Mouse (Mus musculus): ENCODE data around the gene Ulk1.
"Not testable (repeated sequence)": the region's sequence is repeated elsewhere in the genome, so short reads cannot be mapped to it uniquely, and the experiment has no call there.

Gene Ulk1

DNA sequence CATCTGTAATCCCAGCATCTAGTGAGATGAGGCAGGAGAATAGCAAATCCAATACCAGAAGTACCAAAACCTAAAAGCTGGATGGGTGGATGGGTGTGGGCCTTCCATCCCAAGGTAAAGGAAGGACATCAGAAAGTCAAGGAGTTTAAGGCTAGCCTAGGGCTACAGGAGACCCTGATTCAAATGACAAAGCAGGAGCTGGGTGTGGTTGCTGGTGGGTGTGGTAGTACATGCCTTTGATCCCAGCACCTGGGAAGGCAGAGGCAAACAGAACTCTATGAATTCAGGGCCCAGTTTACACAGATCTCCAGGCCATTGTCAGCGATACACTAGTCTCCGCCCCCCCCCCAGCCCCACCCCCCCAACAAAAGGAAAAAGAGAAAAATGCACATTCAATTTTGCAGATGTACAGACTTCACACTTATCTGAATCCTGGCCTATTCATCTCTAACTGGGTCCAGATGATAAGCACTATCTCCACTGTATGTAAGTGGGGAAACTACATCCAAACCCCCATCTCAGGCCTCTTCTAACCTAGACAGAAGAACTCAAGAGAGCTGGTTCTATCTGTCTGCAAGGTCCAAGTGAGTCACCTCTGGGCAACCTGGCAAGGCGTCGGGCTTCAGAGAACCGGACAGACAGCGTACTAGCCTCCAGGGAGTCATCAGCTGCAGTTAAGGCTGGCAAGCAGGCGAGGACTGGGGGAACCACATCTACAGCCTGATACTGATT lies 5.7 kb downstream of the Ulk1 start:
- no peak for DNase-seq

DNA sequence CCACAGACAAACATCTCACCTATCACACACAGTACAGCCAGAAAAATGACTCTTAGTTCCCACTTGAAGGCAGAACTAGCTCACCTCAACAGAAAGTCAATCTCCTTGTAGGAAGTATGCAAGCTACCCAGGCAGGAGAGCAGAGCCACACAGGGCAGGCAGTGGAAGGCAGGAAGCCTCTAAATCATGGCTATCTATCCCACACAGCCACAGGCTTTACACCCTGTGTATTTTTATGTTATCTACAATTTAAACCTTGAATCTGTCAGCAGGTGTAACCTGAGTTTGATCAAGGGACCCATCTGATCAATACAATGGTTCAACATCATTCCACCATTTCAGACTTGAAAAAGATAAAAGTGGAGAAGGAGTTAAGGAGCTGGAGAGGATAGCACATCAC lies 7.1 kb downstream of the Ulk1 start:
- no peak for DNase-seq

DNA sequence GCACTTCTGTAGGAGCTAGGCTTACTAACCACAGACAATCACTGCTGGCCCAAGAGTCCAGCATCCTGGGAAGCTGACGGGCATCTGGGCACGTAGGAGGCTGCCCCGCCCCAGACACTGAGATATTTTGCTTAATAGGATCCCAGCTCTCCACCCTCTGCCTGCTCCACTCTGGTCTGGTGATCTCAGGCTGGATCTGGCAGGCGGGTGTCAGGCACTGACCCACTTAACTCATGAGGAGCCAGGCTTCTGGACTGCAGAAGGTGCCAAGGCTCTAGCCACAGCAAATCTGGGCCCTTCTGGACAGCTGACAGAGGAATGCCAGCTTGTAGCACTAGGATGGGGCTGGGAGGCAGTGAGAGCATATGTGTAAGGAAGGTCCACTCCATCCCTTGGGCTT lies 7.7 kb downstream of the Ulk1 start:
- no peak for DNase-seq

DNA sequence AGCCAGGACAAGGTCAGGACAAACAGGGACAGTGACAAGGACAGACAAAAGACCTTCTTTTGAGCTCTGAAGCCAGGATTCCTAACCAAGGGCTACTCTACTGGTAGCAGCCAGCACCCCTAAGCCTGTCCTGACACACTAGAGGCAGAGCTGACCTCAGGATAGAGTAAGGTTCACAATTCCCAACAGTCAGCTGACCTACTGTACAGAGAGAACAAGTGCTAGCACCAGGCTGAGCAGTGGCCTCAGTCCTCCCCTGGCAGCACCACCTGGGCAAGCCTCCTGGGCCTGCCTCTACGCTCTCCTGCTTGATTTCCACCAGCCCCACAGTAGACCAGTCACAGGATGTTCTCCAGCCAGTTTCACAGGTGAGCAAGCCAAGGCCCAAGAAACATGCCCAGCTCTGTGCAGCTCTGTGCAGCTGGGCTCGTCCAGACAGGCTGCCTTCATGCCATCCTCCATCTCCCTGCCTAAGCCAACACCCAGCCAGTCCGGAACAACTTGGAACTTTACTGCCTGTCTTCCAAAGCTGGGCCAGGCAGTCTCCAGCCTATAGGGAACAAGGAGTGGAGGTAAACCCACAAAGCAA lies 8.8 kb downstream of the Ulk1 start:
- no peak for DNase-seq

DNA sequence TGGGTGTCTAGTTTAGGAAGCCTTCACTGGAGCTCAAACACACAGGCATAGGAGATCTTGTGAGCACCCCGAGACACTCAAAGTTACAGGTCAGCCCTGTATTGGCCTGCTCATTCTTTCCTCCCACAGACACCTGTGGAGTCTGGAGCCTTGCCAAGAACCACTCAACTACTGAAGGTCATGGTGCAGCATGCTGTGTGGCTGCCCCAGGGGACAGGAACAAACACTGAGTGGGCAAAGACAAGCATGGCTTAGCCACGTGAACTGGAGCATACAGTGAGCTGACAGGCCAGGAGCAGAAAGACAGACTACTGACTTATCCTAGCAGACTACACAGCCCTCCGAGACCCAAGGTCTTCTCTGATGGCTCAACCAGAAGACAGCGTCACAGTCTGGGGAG lies 12.2 kb downstream of the Ulk1 start:
- peak; percentile 55 for DNase-seq

DNA sequence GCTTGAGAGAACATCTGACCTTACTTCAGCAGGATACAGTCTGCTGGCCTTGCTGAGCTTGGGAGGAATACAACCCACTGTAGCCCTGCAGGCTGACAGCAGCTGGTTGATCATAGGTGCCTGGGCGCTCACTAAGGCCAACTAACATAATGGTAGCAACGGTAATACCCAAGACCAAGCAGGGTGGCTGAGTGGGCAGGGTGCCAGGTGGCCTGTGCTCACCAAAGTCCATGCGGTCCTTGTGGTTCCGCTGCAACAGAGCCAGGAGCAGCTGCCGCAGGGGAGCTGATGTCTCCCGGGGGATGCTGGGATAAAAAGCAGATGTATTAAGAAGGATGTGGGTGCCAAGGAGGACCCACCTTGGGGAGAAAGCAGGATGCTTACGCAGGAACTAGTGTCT lies 15.5 kb downstream of the Ulk1 start:
- DNase-seq = no peak

DNA sequence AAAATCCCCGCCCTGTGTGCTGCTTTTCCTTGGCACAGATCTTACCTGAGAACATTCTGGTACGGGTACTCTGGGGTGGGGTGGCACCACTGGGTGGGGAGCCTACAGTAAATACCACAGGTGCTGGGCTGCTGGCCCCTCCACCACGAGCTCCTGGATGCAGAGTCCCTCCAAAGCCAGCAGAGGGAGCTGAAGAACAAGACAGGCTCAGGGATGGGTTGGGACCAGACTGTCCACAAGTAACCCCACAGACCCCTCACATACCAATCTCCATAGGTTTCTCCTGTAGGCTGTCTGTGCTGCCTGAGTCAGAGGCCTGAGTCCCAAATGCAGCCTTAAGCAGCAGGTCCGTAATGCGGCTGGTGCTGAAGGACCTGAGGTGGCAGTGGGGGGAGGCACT lies 21.2 kb downstream of the Ulk1 start:
- peak; percentile 57 for DNase-seq

DNA sequence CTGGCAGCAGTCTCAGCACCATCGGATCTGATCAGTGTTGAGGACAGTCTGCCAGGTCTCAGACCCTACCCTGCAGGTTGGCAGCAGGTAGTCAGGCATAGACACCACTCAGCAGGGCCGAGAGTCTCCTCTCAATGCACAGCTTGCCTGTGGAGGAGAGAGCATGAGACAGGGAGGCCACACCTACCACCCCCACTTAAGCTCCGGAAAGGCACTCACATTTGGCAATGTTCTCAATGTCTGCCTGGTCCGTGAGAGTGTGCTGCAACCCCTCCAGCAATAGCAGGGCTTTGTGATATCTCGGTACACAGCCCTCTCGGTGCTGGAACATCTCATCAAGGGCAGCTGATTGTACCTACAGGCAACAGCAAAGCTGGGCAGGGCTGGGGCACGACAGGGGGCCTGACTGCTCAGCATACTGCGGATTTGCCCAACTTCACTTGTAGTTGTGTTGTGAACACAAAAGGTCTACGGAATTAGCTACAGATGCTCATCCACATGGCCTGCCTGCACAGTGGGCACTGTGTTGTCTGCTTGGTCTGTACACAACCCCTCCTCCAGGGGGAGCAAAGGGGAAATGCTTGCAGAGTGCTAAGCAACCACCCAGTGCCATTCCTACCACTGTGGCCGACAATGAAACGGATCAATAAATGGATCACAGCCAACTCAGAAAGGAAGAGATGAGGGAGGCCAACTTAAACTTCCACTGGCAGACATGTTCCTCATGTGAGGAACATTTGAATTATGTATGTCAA lies 23.6 kb downstream of the Ulk1 start:
- no peak for DNase-seq

DNA sequence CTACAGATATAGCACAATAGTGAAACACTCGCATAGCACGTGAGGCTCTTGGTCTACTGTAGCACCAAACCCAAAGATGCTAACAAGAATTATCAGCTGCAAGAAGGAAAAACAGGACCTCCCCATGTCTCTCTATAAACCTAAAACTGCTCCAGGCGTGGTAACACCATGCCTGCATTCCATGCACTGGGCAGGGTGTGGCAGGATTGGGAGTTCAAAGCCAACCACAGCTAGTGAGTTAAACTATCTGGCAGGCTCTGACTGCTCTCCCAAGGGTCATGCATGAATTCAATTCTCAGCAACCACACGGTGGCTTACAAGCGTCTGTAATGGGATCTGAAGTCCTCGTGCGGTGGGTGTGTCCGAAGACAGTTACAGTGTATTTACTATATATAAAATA lies 26.7 kb downstream of the Ulk1 start:
- DNase-seq = no peak

DNA sequence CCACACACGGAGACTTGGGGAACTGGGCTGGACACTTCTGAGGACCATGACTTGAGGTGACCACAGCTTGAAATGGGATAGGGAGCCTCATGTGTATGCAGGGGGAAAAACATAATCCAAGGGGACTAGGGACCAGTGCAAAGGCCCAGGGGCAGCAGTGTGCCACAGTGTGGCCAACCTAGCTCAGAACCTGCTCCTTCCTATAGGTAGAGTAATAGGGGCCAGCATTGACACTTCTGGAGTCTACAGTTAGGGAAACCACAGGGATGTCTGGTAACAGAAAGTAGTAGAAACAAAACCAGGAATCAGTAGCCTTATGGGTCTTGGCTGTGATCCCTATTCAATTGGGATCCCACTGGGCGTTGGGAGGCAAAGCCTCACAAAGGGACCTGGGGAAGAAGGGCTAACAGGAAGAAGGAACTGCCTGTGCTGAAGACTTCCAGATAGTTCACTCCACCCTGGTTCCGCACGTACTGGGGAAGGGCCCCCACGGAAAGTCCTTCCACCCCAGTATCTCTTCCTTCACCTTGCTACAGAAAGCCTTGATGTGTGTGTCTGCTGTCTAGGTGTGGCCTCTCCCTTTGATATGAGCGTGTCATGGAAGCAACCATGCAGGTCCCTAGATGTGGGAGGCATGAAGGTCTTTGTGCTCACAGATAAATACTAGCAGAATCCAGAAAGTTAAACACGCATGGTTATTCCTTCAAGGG lies 28.2 kb downstream of the Ulk1 start:
- DNase-seq = no peak

DNA sequence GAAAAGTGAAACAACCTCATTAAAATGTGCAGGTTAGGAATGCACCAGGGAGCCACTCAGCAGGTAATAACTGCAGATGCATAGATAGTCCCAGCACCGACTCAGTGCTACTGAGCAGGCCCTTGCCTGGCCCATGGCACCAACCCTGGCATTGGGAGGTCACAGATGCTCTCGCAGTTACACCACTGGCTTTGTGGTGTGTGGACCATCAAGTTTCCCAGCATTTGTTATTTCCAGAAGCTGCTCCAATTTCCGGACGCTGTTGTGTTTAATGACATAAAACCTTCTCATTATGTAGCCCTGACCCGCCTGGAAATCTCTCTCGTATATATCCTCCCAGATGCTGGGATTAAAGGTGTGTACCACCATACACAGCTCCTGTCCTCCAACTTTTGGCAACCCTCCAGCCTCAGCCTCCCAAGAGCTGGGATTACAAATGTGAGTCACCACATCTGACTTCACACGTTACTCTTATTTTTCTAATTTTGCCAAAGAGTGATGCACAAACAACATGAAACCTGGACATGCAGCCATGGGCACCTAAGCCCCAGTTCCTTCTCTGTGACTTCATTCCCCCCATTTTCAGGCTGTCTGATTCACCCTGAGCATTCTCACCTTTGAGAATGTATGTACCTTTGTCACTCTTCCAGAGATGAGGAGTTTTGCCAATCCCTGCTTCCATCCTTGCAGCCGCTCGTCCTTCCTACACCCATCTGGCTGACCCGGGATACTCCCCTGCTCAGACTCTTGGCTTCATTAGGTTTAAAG lies 29.0 kb downstream of the Ulk1 start:
- no peak for DNase-seq

DNA sequence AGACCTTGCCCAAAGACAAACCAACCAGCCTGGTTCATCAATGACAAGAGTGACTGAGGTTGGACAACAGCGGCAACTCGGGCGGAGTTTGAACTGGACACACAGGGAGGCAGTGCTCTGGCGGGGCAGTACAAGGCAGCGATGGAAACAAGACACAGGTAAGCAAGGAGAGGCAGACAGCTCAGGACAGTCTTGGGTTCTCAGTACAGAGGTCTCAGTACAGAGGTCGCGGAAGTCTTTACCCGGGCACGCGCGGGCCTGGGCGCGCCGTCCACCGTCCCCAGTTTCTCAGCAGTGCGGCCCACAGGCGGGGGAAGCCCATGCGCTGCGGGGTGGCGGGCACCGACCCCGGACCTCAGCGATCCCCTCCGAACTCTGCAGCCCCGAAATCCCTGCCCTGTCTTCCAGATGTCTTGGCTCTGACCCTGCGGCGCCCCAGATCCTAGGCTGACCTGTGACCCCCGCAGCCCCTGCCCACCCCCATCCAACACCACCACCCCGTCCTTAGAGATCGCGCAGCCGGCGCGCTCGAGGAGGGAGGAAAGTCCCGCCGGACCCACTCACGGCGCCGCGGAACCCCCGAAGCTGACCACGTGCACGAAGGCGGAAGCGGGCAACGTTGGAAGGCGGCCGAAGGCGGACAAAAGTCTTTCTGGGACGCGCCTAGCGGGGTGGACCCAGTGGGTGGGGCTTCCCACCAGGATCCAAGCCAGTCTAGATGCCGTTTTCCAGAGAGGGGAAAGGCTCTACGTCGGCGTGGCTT lies 29.7 kb downstream of the Ulk1 start, which contains the start of gene Pus1:
TSS of gene Pus1 (minus strand) at position 662 of the 763 bp plus-strand sequence.
- DNase-seq = peak; percentile 96

DNA sequence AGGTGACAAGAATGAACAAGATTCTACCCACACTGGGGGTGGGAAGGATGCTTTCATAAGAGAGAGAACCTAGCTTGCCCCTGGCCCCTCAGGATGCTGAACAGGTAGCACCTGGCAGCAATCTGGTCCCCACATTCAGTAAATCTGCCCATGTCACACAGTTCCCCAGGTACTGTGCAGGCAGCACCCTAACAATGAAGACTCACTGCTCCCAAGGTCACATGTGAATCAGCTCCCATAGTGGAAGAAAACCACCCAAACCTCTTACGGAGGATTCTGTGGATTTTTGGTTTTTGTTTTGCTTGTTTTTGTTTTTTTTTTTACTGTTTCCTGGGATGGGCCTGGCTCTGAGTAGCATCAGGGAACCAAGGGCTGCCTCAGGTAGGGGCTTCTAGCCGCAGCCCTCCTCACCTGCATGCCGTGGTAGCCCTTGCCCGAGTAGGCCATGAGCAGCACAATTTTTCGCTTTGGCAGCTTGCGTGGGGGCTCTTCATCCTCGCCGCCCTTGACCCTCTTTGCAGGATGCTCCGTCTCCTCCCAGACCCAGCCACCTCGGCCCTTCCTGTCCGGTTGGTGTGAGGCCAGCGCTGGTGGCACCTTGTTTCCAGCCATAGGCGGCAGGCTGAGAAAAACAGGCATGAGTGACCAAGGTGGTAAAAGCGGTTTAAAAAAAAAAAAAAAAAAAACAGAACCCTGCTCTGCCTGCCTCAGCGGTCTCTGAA lies 30.5 kb downstream of the Ulk1 start:
- DNase-seq = no peak

DNA sequence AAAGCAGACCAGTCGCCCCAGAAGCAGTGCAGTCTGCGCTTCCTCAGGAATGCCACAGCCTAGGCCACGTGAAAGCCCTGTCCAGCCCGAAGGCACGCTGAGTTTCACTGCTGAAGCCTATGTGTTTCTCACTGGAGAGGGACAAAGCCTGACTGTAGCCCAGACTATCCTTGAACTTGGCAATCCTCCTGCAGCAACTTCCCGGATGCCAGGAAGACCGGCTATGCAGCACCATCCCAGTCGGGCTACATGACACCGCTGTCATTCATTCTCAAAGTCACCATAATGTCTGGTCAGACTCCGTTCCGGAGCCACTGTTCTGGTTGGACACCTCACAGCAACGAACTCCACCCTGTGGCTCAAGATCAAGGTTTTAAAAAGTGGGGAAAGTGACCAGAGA lies 31.6 kb downstream of the Ulk1 start:
- no peak for DNase-seq

DNA sequence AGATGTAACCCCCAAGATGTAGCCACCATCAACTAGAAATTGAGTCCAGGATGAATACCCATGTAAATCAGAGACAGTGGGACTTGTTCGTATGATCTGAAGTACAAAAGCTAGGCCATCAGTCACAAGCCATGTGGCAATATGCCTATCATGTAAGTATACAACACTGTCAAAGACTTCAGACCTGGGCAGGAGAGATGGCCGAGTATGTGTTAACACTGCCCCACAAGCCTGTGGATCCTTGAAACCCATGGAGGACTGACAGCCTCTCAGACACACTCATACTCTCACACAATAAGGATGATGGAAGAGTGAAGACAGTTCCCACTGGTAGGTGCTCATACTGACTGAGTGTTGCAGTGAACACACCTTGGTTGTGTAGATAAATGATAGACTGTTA lies 33.8 kb downstream of the Ulk1 start:
- no peak for DNase-seq

DNA sequence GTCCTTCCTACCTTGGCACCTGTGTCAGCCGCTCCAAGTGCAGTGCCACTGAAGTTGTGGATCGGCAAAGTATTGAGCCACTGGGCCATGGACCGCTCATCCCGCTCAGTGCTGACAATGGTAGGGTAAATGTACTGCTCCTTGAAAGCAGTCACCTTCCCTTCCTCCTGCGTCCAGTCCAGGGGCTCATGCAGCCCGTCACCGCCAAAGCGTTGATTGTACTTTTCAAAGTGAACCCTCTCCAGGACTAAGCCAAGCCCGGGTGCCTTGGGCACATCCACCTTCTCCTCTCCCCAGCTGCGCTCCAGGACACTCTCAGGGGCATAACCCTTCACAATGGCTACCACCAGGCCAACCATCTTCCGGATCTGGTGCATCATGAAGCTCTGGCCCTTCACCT lies 35.4 kb downstream of the Ulk1 start:
- no peak for DNase-seq

DNA sequence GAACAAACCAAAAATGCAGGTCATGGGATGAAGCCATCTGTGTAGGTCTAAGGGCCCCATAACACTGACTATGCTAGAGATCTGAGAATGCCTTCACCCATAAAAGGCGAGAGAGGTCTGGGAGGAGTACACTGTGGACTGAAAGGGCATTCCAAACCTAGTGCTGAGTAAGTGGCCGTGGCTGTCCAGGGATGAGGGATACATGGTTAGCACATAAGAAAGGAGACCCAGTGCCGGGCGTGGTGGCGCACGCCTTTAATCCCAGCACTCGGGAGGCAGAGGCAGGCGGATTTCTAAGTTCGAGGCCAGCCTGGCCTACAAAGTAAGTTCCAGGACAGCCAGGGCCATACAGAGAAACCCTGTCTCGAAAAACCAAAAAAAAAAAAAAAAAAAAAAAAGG lies 37.0 kb downstream of the Ulk1 start:
- not testable (repeated sequence) for DNase-seq

DNA sequence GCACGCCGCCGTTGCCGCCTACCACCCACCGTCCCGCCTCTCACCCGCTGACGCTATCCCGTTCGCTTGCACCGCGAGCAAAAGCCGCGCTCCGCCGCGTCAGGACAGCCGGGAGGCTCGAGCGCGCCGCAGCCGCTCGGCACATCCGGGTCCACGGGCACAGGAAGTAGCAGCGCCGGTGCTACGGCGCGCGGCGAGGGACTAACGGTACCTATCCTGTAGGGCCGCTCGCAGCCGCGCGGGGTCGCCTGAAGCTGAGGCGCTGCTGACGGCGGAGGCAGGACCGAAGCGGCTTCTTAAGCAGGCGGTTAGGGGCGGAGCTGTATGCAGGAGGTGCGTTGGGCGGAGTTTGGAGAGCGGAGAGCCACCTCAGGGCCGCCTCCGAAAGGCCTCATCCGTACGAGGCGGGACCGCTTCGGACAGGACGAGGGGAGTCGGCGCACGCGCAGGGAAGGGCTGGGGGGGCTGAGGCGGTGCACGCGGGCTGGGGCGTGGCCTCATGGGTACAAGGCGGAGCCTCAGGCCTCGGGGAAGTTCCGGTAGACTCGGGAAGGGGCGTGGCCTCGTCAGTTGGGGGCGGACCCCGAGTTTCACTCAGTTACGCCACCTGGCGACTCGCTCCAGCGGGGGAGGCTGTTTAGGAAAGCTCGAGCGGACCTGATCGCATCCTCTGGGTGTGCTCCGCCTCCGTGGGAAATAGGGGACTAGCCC lies 39.3 kb downstream of the Ulk1 start, which contains the start of gene Ep400:
TSS of gene Ep400 (minus strand) at position 270 of the 711 bp plus-strand sequence.
- DNase-seq = peak; percentile 100

DNA sequence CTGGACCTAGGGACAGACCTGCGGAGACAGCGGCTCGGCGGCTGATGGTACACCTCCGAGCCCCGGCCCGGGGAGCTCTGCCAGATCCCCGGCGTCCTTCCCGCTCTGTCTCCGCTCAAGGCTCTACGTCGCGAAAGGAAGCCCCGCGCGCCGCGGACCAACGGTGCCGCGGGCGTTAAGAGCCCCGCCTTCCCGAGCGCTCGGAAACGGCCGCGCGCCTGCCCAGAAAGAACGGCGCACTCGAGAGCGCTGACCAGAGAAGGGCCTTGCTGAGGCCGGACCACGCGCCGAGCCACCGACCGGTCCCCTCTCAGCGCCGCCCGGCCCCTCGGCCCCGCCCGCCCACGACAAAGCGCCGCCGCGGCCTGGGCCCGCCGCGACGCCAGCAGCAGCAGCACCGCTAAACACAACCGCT lies 39.9 kb downstream of the Ulk1 start:
- no peak for DNase-seq

DNA sequence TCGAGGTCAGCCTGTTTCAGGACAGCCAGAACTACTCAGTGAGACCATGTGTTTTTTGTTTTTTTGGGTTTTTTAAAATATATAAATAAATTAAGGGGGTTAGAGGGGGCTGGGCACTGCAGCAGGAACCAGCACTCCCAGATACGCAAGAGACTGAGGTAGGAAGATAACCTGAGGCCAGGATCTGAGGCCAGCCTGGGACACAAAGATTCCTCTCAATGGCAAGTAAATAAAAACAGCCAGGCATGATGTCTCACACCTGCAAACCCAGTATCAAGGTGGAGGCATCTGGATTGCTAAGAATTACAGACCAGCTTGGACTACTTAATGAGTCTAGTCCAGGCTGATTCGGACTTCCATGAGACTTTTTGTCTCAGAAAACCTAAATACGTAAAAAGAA lies 40.6 kb downstream of the Ulk1 start:
- DNase-seq = no peak
